Mouse (Mus musculus) cerebellum, adult 8-10 months (tissue): ENCODE results near the gene Efhd1.
A peak's percentile ranks its signal among the peaks of the same experiment; 100 is the strongest.

ENCODE experiments used
- DNase-seq: peaks from one replicate; pipeline ENCODE4 v3.0.0; 2022

Efhd1 gene

GRCm38 (mm10) chr1:87264134-87265006, at the start of gene Efhd1:
TSS of gene Efhd1 (plus strand) at chr1:87264363.
- DNase-seq: no peak

GRCm38 (mm10) chr1:87214748-87215147, 49.4 kb upstream of the Efhd1 start:
- DNase-seq: no peak

GRCm38 (mm10) chr1:87217938-87218337, 46.2 kb upstream of the Efhd1 start:
- no peak for DNase-seq

- no peak for DNase-seq
Observed at GRCm38 (mm10) chr1:87225739-87226138, 38.4 kb upstream of the Efhd1 start.

- DNase-seq: peak; percentile 30
Observed at GRCm38 (mm10) chr1:87226409-87227159, 37.6 kb upstream of the Efhd1 start.

- peak; percentile 84 for DNase-seq
Observed at GRCm38 (mm10) chr1:87227160-87227550, 37.0 kb upstream of the Efhd1 start.

- no peak for DNase-seq
Observed at GRCm38 (mm10) chr1:87230606-87231005, 33.6 kb upstream of the Efhd1 start.

- DNase-seq: no peak
Observed at GRCm38 (mm10) chr1:87232197-87232596, 32.0 kb upstream of the Efhd1 start.

GRCm38 (mm10) chr1:87239056-87239455, 25.1 kb upstream of the Efhd1 start:
- no peak for DNase-seq

- no peak for DNase-seq
Observed at GRCm38 (mm10) chr1:87243021-87243420, 21.1 kb upstream of the Efhd1 start.

- no peak for DNase-seq
Observed at GRCm38 (mm10) chr1:87245430-87245829, 18.7 kb upstream of the Efhd1 start.

GRCm38 (mm10) chr1:87245929-87246815, 18.0 kb upstream of the Efhd1 start:
- DNase-seq: peak; percentile 77

GRCm38 (mm10) chr1:87252040-87252609, 12.0 kb upstream of the Efhd1 start:
- DNase-seq: no peak

GRCm38 (mm10) chr1:87255173-87255572, 9.0 kb upstream of the Efhd1 start:
- DNase-seq: no peak

GRCm38 (mm10) chr1:87257691-87258090, 6.5 kb upstream of the Efhd1 start:
- no peak for DNase-seq

GRCm38 (mm10) chr1:87258484-87258883, 5.7 kb upstream of the Efhd1 start:
- DNase-seq: no peak

GRCm38 (mm10) chr1:87259316-87259715, 4.8 kb upstream of the Efhd1 start:
- DNase-seq: no peak

GRCm38 (mm10) chr1:87263257-87263656, 906 bp upstream of the Efhd1 start:
- DNase-seq: no peak

- DNase-seq: no peak
Observed at GRCm38 (mm10) chr1:87263796-87264133, 398 bp upstream of the Efhd1 start.

- DNase-seq: no peak
Observed at GRCm38 (mm10) chr1:87265200-87265599, 1.0 kb downstream of the Efhd1 start.

- no peak for DNase-seq
Observed at GRCm38 (mm10) chr1:87266296-87267090, 2.3 kb downstream of the Efhd1 start.

- DNase-seq: no peak
Observed at GRCm38 (mm10) chr1:87270204-87270603, 6.0 kb downstream of the Efhd1 start.
